Mouse (Mus musculus): ENCODE data around the gene Polr1e. TPM values are rescaled to one million over a fixed set of nuclear protein-coding genes. Genes with fewer than 3 reads are reported as not detected.
"Not testable (repeated sequence)": the region's sequence is repeated elsewhere in the genome, so short reads cannot be mapped to it uniquely, and the experiment has no call there.

The Polr1e gene
- polyA plus RNA-seq, 1 experiment: 11.5 TPM

DNA sequence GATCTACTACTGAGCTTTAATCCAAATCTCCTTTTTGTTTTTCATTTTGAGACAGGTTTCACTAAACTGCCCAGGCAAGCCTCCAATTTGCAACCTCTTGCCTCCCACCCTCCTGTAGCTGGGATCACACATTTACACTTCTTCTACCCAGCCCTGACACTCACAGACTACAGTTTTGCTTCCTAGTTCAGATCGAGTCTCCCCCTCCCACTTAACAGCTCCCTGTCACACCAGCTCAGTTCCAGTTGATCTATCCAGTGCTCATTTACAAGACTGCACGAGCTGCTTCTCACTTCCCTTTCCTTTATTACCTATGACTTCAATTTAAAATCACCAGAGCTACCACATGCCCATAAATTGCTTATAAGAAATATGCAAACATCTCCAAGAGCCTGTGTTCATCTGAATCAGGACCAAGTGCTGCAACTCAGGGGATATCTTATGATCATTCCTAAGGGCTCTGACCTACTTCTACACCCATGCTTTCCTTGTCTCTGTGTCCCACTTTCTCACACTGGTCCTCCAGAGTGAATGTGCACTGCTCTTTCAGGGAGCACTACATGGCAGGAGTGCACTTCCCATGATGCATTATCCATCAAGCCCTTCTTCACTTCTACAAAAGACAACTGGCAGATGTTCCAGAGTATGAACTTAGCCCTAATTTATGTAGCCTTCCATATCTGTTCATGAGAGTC, 47.8 kb downstream of the Polr1e start:
- WGBS: 42% methylated on average over 2 of the region's 2 CpGs
- Histone ChIP-seq H3K27me3 (ENCODE audit: control insufficient read depth, insufficient read depth, low read length) (no peaks in the 10 kb centered on the region), H3K4me1 (ENCODE audit: control insufficient read depth, insufficient read depth, low read length) (peaks cover 4% of the 10 kb centered on the region), H3K27ac (ENCODE audit: insufficient read depth, low read length) (no peak overlapping the region), H3K4me3 (replicated peaks; ENCODE audit: insufficient read depth, low read depth, low read length) (no peak overlapping the region)
- DNase-seq: peak in 1 of 2 experiments; percentile 14
- TF ChIP-seq CTCF (IDR thresholded peaks at IDR 0.05; ENCODE audit: borderline replicate concordance, insufficient read depth, low read depth, low read length) (no peak), POLR2A (IDR thresholded peaks at IDR 0.05; ENCODE audit: borderline replicate concordance, insufficient read depth, low read length) (no peak)

DNA sequence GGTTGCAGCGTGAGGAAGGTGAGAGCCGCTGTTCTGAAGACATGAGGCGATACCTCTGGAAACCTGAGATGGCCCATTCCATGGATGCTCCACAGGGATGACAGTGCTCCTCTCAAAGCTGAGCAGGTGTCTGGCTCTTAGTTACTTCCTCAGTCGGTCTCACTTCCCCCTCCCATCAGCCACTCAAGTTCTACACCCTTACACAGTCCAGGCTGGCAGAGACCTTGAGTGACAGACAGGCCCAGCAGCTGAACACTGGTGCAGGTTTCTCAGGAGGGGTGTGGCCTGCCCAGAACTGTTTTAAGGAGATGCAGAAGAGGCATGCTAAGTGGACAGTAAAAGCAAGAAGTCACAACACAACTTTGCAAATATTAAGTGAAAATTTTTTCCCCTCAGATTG, 49.4 kb downstream of the Polr1e start:
- peaks cover 4% of the 10 kb centered on the region for H3K4me1 ChIP-seq (ENCODE audit: control insufficient read depth, insufficient read depth, low read length)
- no peak for DNase-seq
- no peak overlapping the region for H3K4me3 ChIP-seq (replicated peaks; ENCODE audit: insufficient read depth, low read depth, low read length)
- 84% methylated on average over 4 of the region's 4 CpGs for WGBS
- H3K27me3 ChIP-seq (ENCODE audit: control insufficient read depth, insufficient read depth, low read length): no peaks in the 10 kb centered on the region
- TF ChIP-seq CTCF (IDR thresholded peaks at IDR 0.05; ENCODE audit: borderline replicate concordance, insufficient read depth, low read depth, low read length) (no peak), POLR2A (IDR thresholded peaks at IDR 0.05; ENCODE audit: borderline replicate concordance, insufficient read depth, low read length) (no peak)
- no peak overlapping the region for H3K27ac ChIP-seq (ENCODE audit: insufficient read depth, low read length)

DNA sequence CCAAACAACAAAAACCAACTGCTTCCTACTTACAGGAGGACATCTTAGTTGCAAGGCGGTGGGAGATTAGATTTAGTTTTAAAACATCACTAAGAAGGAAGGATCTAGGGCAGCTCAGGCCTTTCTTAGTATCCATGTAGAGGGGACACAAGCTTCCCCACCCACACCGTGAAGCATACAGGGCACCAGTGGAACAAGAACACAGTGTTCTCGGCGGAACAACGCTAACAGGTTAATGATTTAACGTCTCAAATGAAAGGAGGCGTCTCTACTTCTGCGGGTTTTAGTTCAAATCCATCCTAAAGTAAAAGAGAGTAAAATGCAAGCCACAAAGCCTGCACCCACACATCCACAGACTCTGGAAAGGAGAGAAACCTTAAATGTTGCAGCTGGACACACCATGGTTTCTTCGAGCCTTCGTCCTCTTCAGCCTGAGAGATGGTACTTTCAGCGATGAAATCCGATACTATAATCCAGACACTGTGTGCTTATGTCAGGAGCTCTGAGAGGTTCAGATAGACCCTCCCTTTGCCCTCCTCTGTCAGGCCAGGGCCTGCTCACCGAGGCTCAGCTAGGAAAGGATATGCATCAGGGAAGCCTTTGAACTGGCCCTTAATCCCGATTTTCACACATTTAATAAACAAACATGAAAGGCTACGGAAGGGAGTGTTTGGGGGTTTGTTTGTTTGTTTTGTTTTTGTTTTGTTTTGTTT, 54.0 kb downstream of the Polr1e start:
- no peak for TF ChIP-seq POLR2A (IDR thresholded peaks at IDR 0.05; ENCODE audit: borderline replicate concordance, insufficient read depth, low read length)
- TF ChIP-seq CTCF (IDR thresholded peaks at IDR 0.05; ENCODE audit: borderline replicate concordance, insufficient read depth, low read depth, low read length): no peak
- 88% methylated on average over 15 of the region's 15 CpGs for WGBS
- H3K27ac ChIP-seq (ENCODE audit: insufficient read depth, low read length): no peak overlapping the region

DNA sequence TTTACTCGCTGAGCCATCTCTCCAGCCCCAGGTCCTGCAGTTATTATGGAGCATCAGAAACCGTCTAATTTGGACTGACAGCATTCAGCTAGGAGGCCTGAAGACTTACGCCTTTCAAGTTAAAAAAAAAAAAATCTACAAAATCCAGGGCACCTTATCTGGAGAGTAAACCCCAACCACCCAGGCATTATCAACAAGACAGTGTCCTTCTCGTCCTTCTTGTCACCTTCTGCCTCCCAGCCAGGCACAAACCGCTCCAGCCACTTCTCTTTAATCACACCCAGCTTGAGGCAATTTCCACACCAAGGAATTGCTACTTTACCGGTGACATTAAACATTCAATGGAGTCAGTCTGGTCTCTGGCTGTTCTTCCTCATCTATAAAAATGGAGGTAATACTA, 55.2 kb downstream of the Polr1e start:
- H3K27ac ChIP-seq (ENCODE audit: insufficient read depth, low read length): no peak overlapping the region
- H3K4me1 ChIP-seq (ENCODE audit: control insufficient read depth, insufficient read depth, low read length): peaks cover 4% of the 10 kb centered on the region
- no peaks in the 10 kb centered on the region for H3K27me3 ChIP-seq (ENCODE audit: control insufficient read depth, insufficient read depth, low read length)
- no peak overlapping the region for H3K4me3 ChIP-seq (replicated peaks; ENCODE audit: insufficient read depth, low read depth, low read length)
- 92% methylated on average over 6 of the region's 6 CpGs for WGBS
- no peak for TF ChIP-seq POLR2A (IDR thresholded peaks at IDR 0.05; ENCODE audit: borderline replicate concordance, insufficient read depth, low read length)
- no peak for TF ChIP-seq CTCF (IDR thresholded peaks at IDR 0.05; ENCODE audit: borderline replicate concordance, insufficient read depth, low read depth, low read length)
- no peak for DNase-seq

More for the DNA sequence above, 54.0 kb downstream of the Polr1e start:
- Histone ChIP-seq H3K4me1 (ENCODE audit: control insufficient read depth, insufficient read depth, low read length) (peaks cover 4% of the 10 kb centered on the region), H3K27me3 (ENCODE audit: control insufficient read depth, insufficient read depth, low read length) (no peaks in the 10 kb centered on the region), H3K4me3 (replicated peaks; ENCODE audit: insufficient read depth, low read depth, low read length) (no peak overlapping the region)
- DNase-seq: no peak

DNA sequence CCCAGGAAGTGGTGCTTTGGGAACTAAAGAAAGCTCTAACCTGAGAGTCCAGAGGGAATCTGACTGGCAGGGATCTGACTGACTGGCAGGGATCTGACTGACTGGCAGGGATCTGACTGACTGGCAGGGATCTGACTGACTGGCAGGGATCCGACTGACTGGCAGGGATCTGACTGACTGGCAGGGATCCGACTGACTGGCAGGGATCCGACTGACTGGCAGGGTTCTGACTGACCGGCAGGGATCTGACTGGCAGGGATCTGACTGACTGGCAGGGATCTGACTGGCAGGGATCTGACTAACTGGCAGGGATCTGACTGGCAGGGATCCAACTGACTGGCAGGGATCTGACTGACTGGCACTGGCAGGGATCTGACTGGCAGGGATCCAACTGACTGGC, 62.7 kb downstream of the Polr1e start:
- not testable (repeated sequence) for H3K4me3 ChIP-seq (replicated peaks; ENCODE audit: insufficient read depth, low read depth, low read length); H3K4me1 ChIP-seq (ENCODE audit: control insufficient read depth, insufficient read depth, low read length); H3K27me3 ChIP-seq (ENCODE audit: control insufficient read depth, insufficient read depth, low read length); H3K27ac ChIP-seq (ENCODE audit: insufficient read depth, low read length)
- DNase-seq: peak; percentile 67 to 72
- 10% methylated on average over 4 of the region's 4 CpGs for WGBS

DNA sequence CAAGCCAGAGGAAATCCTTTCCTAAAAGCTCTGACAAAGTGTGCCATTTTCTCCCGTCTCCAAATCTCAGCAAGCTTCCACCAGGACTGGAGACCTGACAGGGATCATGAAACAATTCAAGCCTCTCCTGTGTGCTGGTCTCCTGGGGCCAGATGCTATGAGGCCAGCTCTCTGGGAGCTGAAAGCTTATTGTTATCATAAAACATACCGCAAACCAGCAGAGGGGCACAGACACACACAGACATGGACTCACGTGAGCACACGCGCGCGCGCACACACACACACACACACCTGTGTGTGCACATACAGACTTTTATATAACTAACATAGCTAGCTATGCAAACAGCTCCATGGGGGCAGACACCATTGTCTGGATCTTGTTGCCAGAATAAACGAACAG, 64.6 kb downstream of the Polr1e start:
- no peak for DNase-seq
- TF ChIP-seq CTCF (IDR thresholded peaks at IDR 0.05; ENCODE audit: borderline replicate concordance, insufficient read depth, low read depth, low read length) (no peak), POLR2A (IDR thresholded peaks at IDR 0.05; ENCODE audit: borderline replicate concordance, insufficient read depth, low read length) (no peak)
- H3K4me1 ChIP-seq (ENCODE audit: control insufficient read depth, insufficient read depth, low read length): 0 out of 2 replicates have a peak, but pooled peaks cover 3% of the 10 kb centered on the region
- 60% methylated on average over 9 of the region's 9 CpGs for WGBS
- no peak overlapping the region for H3K27ac ChIP-seq (ENCODE audit: insufficient read depth, low read length)
- no peaks in the 10 kb centered on the region for H3K27me3 ChIP-seq (ENCODE audit: control insufficient read depth, insufficient read depth, low read length)
- H3K4me3 ChIP-seq (replicated peaks; ENCODE audit: insufficient read depth, low read depth, low read length): peak overlapping the region; percentile 26

DNA sequence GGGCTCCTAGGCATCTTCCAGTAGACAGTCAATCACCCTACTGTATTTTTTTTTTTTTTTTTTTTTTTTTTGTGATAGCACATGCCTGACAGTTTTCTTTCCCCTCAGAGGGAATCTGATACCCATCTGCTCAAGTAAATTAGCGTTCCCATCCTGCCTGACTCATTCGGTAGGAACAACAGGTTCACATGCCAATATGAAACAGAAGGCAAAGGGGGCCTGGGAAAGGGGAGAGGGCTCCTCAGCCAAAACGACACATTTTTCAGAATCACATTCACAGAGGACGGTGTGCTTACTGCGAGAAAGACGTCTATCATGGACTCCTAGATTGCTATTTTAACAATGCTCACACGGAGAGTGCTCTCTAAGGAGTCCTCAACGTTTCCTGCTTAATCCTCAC, 65.1 kb downstream of the Polr1e start:
- WGBS: 2% methylated on average over 8 of the region's 8 CpGs
- Histone ChIP-seq H3K27me3 (ENCODE audit: control insufficient read depth, insufficient read depth, low read length) (no peaks in the 10 kb centered on the region), H3K27ac (ENCODE audit: insufficient read depth, low read length) (no peak overlapping the region), H3K4me3 (replicated peaks; ENCODE audit: insufficient read depth, low read depth, low read length) (peak overlapping the region; percentile 67), H3K4me1 (ENCODE audit: control insufficient read depth, insufficient read depth, low read length) (0 out of 2 replicates have a peak, but pooled peaks cover 3% of the 10 kb centered on the region)
- TF ChIP-seq POLR2A (IDR thresholded peaks at IDR 0.05; ENCODE audit: borderline replicate concordance, insufficient read depth, low read length) (no peak), CTCF (IDR thresholded peaks at IDR 0.05; ENCODE audit: borderline replicate concordance, insufficient read depth, low read depth, low read length) (no peak)
- DNase-seq: peak; percentile 22 to 23

Measured in cerebellum, adult 2 months (tissue).